Mouse (Mus musculus): ENCODE results near the gene Gdpgp1.

Gdpgp1 gene

DNA sequence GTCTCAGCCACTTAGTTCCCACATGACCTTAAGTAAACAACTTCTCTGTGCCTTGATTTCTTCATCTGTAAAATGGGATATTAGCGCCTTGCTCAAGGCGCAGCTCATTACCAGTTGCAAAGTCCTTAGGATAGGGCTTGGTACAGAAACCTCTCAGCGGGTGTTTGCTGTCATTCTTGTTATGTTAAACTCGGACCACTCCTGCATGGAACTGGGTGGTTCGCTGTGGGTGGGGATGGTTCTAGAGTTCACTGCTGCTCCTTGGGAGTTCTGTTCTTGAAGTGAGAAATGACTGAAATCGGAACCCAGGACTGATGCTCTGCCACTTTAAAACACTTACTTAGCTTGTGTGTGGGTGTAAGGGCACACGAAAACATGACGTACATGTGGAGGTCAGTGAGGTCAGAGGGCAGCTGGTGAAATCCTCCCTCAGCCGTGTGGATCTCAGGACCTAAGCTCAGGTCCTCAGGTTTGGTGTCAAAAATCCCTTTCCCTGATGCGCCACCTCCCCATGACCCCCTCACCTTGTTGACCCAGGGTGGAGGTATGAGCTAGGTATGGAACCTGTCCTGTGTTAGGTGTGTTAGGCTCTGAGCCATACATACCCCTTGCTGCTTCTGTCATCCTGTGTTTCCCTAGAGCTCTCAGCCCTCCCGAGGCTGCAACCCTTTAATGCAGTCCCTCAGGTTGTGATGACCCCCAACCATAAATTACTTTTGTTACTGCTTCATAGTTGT lies 32.6 kb upstream of the Gdpgp1 start:
- no peak for DNase-seq (ENCODE audit: low spot score in 2 of 2)

DNA sequence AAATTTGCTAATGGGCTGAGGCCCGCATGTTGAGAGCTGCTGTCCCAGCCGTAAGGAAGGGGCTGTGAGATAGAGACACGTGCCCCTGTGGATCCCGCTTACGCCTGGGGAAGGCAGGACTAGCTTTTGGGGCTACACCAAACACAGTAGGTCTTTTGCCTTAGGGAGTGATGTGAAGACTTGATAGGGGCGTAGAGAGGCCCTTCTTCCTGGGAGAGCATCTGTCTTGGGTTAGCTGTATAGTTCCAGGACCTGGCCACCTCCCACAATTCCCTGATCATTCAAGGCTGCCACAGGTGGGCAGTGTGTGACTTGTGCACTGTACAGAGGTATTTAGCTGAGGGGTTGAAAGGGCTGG lies 32.1 kb upstream of the Gdpgp1 start:
- DNase-seq (ENCODE audit: low spot score in 2 of 2): no peak

GRCm38 (mm10) chr7:80200963-80201539 lies 31.6 kb upstream of the Gdpgp1 start:
- DNase-seq (ENCODE audit: low spot score in 2 of 2): no peak

- no peak for DNase-seq (ENCODE audit: low spot score in 2 of 2)
These were observed 30.7 kb upstream of the Gdpgp1 start for GRCm38 (mm10) chr7:80201888-80202540.

GRCm38 (mm10) chr7:80202961-80203360 lies 29.7 kb upstream of the Gdpgp1 start:
- no peak for DNase-seq (ENCODE audit: low spot score in 2 of 2)

GRCm38 (mm10) chr7:80203638-80204096 lies 29.0 kb upstream of the Gdpgp1 start:
- DNase-seq (ENCODE audit: low spot score in 2 of 2): no peak

- no peak for DNase-seq (ENCODE audit: low spot score in 2 of 2)
These were observed 28.3 kb upstream of the Gdpgp1 start for GRCm38 (mm10) chr7:80204362-80204761.

DNA sequence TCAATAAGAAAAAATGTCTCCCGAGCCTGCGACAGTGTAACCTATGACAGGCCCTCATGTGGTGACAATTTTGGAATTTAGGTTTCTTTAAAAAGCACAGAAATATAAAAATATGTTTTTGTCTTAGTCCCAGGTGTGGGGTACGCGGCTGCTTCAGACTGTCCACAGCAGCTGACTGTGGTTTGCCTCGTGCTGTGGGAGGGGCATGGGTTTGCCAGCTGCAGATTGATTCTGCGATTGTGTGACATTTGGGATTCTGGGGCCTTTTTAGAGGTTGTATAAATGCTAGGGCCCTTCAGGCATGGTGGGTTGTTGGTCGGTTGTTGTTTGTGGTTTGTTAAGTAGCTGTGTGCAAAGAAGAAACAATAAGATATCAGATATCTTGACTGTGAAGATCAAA lies 27.7 kb upstream of the Gdpgp1 start:
- no peak for DNase-seq (ENCODE audit: low spot score in 2 of 2)

DNA sequence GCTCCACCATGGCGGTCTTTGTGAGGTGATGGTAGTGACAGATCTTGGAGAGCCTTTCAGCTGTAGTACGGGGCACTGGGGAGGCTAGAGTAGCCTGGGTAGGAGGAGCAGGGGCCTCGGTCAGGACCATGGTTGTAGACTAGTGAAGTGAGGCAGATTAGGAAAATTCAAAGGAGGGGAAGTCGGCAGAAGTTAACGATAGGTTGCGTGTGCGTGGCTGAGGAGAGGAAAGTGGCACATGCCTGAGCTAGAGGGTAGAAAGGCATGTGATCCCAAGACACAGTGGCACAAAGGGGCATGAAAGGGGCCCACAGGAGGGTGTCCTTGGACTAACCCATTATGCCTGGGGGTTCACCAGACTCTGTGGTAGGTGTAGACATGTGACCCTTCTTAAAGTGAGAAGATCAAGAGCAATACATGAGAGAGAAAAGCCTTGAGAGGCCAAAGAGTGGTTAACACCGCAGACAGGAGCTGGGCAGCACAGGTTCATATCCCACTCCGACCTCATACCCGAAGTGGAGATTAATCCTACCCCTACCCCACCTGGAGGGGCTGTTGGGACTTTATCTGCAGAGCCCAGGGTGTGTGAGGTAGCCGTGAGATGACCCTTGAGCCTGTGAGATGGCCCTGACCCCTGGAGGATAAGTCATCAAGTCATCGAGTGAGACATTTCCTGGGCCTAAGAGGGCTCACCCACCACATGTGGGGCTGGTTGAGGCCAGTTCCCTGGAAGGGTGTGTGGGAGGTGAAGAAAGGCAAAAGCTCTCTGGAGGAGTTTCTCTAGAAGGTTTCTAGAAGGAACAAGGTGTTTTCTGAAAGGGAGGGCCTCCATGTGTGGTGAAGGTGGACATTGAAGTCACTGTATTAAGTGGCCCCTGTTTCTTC lies 26.7 kb upstream of the Gdpgp1 start:
- DNase-seq (ENCODE audit: low spot score in 2 of 2): no peak

DNA sequence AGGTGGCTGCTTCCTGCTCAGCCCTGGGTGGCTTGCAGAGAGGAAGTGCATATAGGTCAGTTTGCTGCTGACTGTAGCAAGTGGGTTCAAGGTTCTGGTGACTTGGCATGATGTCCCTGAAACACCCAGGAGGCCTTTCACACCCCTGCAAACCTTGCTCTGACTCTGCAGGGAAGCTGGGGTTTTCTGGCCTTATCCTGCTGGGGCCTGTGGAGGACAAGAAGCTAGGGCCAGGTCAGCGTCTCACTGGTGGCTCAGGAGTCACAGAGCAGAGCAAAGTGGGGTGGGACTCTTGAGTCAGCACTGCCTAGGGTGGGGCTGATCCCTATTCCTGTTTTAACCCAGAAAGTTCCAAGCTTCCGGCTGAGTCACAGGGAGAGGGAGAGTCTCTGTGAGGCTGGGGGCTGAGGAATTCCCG lies 25.3 kb upstream of the Gdpgp1 start:
- no peak for DNase-seq (ENCODE audit: low spot score in 2 of 2)

DNA sequence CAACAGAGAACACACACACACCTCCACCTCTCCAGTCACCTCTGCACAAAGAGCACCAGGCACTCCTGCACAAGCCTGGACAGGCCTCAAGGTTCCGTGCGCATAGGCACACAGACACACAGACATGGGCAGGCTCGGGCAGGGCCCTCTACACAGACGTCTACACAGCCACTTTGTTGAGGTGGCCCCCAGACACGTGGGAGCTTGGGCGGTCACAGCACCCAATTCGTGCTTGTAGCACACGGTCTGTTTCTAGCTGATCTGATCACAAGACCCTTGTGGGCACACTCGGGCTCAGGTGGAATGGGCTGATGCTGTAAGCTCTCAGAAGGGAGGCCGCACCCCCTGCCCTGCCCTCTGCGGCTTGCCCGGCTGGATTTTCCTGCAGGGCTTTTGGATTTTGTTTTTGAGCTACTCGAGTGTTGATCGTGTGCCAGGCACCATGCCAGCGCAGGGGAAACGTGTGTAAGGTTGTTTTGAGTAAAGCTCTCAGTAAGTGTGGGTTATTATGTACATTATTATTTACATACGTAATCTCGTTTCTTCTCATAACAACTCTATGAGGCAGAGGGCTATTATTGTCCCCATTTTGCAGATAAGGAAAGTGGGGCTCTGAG lies 24.5 kb upstream of the Gdpgp1 start:
- DNase-seq (ENCODE audit: low spot score in 2 of 2): peak in 1 of 2 experiments; percentile 60

- peak in 1 of 2 experiments; percentile 56 for DNase-seq (ENCODE audit: low spot score in 2 of 2)
These were observed 23.8 kb upstream of the Gdpgp1 start for GRCm38 (mm10) chr7:80208738-80209430.

DNA sequence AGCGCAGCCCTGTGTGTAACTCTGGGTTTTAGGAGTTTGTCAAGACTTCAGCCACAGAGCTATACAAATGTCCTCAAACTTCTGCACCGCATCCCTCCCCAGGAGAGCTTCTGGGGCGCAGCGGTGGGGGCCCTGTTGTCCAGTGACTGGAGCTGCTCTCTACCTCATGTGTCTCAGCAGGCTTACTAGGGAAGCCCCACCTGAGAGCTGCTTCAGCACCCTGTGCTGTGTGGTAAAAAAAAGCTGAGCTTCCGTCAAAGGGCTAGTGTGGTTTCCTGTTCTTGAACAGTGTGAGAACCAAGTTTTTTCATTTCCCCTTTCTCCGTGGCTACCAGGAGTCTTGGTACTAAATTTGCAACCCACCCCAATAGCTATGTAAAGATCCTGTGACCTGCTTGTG lies 23.0 kb upstream of the Gdpgp1 start:
- no peak for DNase-seq (ENCODE audit: low spot score in 2 of 2)

DNA sequence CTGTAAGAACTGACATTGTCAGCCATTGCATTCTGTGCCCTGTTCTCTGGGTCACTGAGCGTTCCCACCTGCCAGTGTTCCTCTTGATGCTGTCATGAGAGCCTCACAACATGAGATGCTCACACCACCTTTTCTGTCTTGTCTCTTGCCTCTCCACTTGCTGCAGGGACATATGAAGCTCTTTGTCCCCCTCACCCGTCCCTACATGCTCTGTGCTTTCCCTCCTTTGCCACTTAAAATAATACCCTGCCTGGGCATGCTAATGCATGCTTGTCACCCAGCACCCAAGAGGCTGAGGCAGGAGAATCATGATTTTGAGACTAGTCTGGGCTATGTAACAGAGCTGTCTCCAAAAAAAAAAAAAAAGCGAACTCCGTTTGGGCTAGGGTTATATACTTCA lies 21.7 kb upstream of the Gdpgp1 start:
- DNase-seq (ENCODE audit: low spot score in 2 of 2): no peak

- no peak for DNase-seq (ENCODE audit: low spot score in 2 of 2)
These were observed 19.1 kb upstream of the Gdpgp1 start for GRCm38 (mm10) chr7:80213604-80214003.

- DNase-seq (ENCODE audit: low spot score in 2 of 2): no peak
These were observed 18.2 kb upstream of the Gdpgp1 start for GRCm38 (mm10) chr7:80214459-80214858.

DNA sequence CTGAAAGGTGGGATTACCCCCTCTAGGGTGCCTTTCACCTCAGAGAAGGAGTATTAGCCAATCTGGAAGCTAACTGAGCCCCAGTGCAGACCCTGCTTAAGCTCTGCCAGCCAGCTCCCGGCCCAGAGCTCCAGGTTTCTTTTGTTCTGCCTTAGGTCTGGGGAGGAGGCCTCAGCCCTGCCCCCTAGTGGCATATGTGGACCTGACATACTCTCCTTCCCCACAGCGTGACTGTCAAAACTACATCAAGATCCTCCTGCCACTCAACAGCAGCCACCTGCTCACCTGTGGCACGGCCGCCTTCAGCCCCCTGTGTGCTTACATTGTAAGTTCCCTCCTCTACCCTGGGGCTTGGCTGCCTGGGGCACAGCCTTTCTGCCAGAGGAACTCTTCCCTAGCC lies 17.3 kb upstream of the Gdpgp1 start:
- DNase-seq (ENCODE audit: low spot score in 2 of 2): peak; percentile 52 to 76

- no peak for DNase-seq (ENCODE audit: low spot score in 2 of 2)
These were observed 16.1 kb upstream of the Gdpgp1 start for GRCm38 (mm10) chr7:80216566-80216965.

DNA sequence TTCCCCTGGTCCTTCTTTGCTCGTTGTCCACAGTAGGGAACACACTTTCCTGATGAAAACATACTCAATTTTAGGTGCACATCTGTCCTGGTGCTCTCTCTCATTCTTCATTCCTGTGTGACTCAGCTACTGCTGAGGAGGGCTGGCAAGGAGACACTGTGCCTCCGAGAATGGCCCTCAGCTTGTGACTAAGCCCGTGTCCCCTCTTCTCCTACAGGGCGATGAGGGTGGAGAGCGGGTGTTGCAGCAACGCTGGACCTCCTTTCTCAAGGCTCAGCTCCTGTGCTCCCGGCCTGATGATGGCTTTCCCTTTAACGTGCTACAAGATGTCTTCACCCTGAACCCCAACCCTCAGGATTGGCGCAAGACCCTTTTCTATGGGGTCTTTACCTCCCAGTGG lies 14.0 kb upstream of the Gdpgp1 start:
- DNase-seq (ENCODE audit: low spot score in 2 of 2): peak in 1 of 2 experiments; percentile 49

- DNase-seq (ENCODE audit: low spot score in 2 of 2): no peak
These were observed 12.3 kb upstream of the Gdpgp1 start for GRCm38 (mm10) chr7:80220237-80220797.
